Mouse (Mus musculus): ENCODE data around the gene Sptb. TPM values are rescaled to one million over a fixed set of nuclear protein-coding genes. Genes with fewer than 3 reads are reported as not detected.

The Sptb gene
- polyA plus RNA-seq, 1 experiment from 2014 or later, result 1.3 TPM

DNA sequence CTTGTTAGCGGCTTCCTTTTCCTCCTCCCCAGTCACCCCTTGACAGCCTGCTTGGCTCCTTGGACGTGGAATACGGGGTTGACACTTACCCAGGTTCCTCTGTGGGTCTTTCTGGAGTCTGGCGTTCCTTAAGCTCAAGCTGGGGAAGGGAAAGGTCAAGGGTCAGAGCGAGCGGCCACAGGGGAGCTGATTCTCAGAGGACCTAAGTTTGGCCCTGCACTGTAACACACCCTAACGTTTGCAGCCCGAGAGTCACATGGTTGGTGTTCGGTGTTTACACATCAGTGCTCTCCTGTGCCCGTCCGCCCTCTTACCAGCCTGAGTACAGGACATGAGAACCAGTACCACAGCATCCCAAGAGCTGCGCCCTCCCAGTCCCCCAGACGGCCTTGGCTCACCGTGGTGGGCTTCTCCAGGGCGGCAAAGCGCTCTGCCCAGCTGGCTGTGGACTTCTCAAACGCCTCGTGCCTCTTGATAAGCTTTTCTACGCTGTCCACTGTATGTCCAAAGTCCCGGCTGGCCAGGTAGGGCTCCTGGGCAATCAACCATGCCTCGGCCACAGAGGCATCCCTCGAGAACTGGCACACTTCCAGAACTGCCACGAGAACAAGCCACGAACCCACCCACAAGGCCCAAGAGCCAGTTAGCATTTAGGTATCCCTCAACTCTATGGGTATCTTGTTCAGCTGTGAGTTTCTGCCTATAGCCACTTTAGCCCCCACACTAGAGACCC, 112.0 kb downstream of the Sptb start:
- WGBS, result 60% methylated on average over 24 of the region's 24 CpGs
- H3K36me3 ChIP-seq (ENCODE audit: control insufficient read depth, insufficient read depth, low read length), result no peaks in the 10 kb centered on the region
- no peaks in the 10 kb centered on the region for H3K27me3 ChIP-seq (ENCODE audit: control insufficient read depth, insufficient read depth, low read depth, low read length)
- H3K4me1 ChIP-seq (replicated peaks; ENCODE audit: control insufficient read depth, insufficient read depth, low read length), result peaks cover 19% of the 10 kb centered on the region
- no peak overlapping the region for H3K27ac ChIP-seq (ENCODE audit: low read length)
- H3K9ac ChIP-seq (ENCODE audit: low read length), result no peak overlapping the region
- no peak overlapping the region for H3K4me3 ChIP-seq (ENCODE audit: low read length)
- H3K9me3 ChIP-seq (ENCODE audit: control insufficient read depth, low read length), result no peaks in the 10 kb centered on the region
- no peak overlapping the region for H3K4me2 ChIP-seq (ENCODE audit: low read depth, low read length)
- ATAC-seq (ENCODE audit: low read depth), result no peak

DNA sequence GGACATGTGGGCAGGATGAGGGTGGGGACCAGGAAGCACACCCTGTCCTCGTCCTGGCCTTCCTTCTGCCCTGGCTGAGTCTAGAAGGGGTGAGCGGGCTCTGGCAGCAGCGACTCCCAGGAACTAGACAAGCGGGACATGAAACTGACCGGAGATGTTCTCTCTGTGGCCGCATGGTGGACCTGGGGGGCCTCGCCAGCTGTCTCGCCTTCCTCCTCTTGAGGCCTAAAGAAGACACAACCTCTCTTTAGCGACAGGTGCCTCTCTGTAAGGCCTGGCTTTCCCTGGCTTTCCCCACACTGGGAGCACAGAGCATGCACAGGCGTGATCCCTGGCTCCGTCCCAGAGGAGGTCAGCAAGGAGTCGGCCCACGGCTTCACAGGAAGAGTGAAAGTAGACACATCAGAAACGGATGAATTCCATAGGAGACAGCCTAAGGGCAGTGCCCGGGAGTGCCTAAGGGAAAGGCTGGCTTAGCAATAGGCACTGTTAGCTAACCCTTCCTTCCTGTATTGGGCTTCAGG, 112.7 kb downstream of the Sptb start:
- peaks cover 22% of the 10 kb centered on the region for H3K4me1 ChIP-seq (replicated peaks; ENCODE audit: control insufficient read depth, insufficient read depth, low read length)
- H3K36me3 ChIP-seq (ENCODE audit: control insufficient read depth, insufficient read depth, low read length), result no peaks in the 10 kb centered on the region
- no peaks in the 10 kb centered on the region for H3K9me3 ChIP-seq (ENCODE audit: control insufficient read depth, low read length)
- no peak overlapping the region for H3K4me2 ChIP-seq (ENCODE audit: low read depth, low read length)
- no peak overlapping the region for H3K4me3 ChIP-seq (ENCODE audit: low read length)
- no peaks in the 10 kb centered on the region for H3K27me3 ChIP-seq (ENCODE audit: control insufficient read depth, insufficient read depth, low read depth, low read length)
- no peak overlapping the region for H3K27ac ChIP-seq (ENCODE audit: low read length)
- no peak overlapping the region for H3K9ac ChIP-seq (ENCODE audit: low read length)
- no peak for ATAC-seq (ENCODE audit: low read depth)
- 65% methylated on average over 15 of the region's 15 CpGs for WGBS

GRCm38 (mm10) chr12:76596292-76597023, 113.9 kb downstream of the Sptb start:
- Histone ChIP-seq H3K36me3 (ENCODE audit: control insufficient read depth, insufficient read depth, low read length) (no peaks in the 10 kb centered on the region), H3K27ac (ENCODE audit: low read length) (no peak overlapping the region), H3K27me3 (ENCODE audit: control insufficient read depth, insufficient read depth, low read depth, low read length) (no peaks in the 10 kb centered on the region), H3K4me2 (ENCODE audit: low read depth, low read length) (no peak overlapping the region), H3K4me1 (replicated peaks; ENCODE audit: control insufficient read depth, insufficient read depth, low read length) (peaks cover 22% of the 10 kb centered on the region), H3K4me3 (ENCODE audit: low read length) (no peak overlapping the region), H3K9ac (ENCODE audit: low read length) (no peak overlapping the region), H3K9me3 (ENCODE audit: control insufficient read depth, low read length) (no peaks in the 10 kb centered on the region)
- 49% methylated on average over 15 of the region's 15 CpGs for WGBS
- ATAC-seq (ENCODE audit: low read depth), result 0 out of 2 replicates have a peak, but pooled peaks have one; percentile 10

DNA sequence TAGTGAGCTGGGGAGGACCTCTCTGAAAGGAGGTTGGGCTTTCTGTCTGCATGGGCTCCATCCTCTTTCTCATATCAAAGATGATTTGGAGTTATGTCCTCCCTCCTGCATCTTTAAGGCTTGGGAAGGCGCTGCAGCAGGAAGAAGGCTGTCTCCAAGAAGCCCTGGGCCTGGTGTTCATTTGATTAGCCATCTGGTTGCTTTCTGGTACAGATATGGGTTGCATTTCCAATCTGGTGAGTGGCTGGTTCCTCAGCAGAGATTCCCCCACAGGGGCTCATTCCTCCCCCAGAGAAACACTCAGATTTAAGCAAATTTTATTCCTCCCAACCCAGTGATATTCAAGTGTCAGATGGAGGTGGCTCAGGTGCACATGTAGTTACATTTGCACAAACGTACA, 114.5 kb downstream of the Sptb start:
- H3K36me3 ChIP-seq (ENCODE audit: control insufficient read depth, insufficient read depth, low read length), result no peaks in the 10 kb centered on the region

GRCm38 (mm10) chr12:76594556-76594955, 115.8 kb downstream of the Sptb start:
- Histone ChIP-seq H3K27me3 (ENCODE audit: control insufficient read depth, insufficient read depth, low read depth, low read length) (no peaks in the 10 kb centered on the region), H3K4me2 (ENCODE audit: low read depth, low read length) (no peak overlapping the region), H3K9ac (ENCODE audit: low read length) (no peak overlapping the region; the same call in 1 of the 2 replicates), H3K36me3 (ENCODE audit: control insufficient read depth, insufficient read depth, low read length) (no peaks in the 10 kb centered on the region), H3K4me3 (ENCODE audit: low read length) (no peak overlapping the region), H3K9me3 (ENCODE audit: control insufficient read depth, low read length) (no peaks in the 10 kb centered on the region), H3K27ac (ENCODE audit: low read length) (peak overlapping the region; percentile 58), H3K4me1 (replicated peaks; ENCODE audit: control insufficient read depth, insufficient read depth, low read length) (peaks cover 26% of the 10 kb centered on the region)
- ATAC-seq (ENCODE audit: low read depth), result no peak
- 66% methylated on average over 3 of the region's 3 CpGs for WGBS

More for the DNA sequence above, 114.5 kb downstream of the Sptb start:
- 75% methylated on average over 2 of the region's 2 CpGs for WGBS
- ATAC-seq (ENCODE audit: low read depth), result no peak
- peaks cover 22% of the 10 kb centered on the region for H3K4me1 ChIP-seq (replicated peaks; ENCODE audit: control insufficient read depth, insufficient read depth, low read length)
- H3K27ac ChIP-seq (ENCODE audit: low read length), result no peak overlapping the region
- H3K4me2 ChIP-seq (ENCODE audit: low read depth, low read length), result no peak overlapping the region
- no peaks in the 10 kb centered on the region for H3K9me3 ChIP-seq (ENCODE audit: control insufficient read depth, low read length)
- H3K4me3 ChIP-seq (ENCODE audit: low read length), result no peak overlapping the region
- H3K9ac ChIP-seq (ENCODE audit: low read length), result no peak overlapping the region
- no peaks in the 10 kb centered on the region for H3K27me3 ChIP-seq (ENCODE audit: control insufficient read depth, insufficient read depth, low read depth, low read length)

DNA sequence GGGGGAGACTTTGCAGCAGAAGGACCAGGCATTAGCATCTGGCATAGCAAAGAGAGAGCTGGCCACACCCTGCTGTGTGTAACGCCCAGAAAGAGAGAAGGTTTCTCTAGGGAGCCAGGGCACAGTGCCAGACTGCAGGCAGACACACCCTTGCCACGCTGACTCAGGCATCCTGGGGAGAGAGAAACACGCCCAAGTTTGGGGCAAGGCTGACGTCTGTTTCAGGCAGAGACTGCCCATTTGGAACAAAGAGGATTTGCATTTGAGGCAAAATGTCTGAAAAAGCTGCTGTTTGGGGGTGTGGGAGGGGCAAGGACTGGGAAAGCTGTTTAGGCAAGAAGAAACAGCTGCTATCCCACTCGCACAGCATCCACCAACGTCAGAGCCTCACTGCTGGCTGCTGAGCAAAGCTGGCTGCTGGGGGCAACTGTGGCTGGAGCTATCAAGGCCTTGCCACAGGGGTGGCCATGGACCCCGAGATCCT, 116.5 kb downstream of the Sptb start:
- Histone ChIP-seq H3K27ac (ENCODE audit: low read length) (peak overlapping the region; percentile 58), H3K4me3 (ENCODE audit: low read length) (no peak overlapping the region), H3K9ac (ENCODE audit: low read length) (no peak overlapping the region; the same call in 1 of the 2 replicates), H3K4me1 (replicated peaks; ENCODE audit: control insufficient read depth, insufficient read depth, low read length) (peaks cover 30% of the 10 kb centered on the region), H3K9me3 (ENCODE audit: control insufficient read depth, low read length) (no peaks in the 10 kb centered on the region), H3K36me3 (ENCODE audit: control insufficient read depth, insufficient read depth, low read length) (no peaks in the 10 kb centered on the region), H3K27me3 (ENCODE audit: control insufficient read depth, insufficient read depth, low read depth, low read length) (no peaks in the 10 kb centered on the region), H3K4me2 (ENCODE audit: low read depth, low read length) (no peak overlapping the region)
- WGBS, result 8% methylated on average over 7 of the region's 7 CpGs
- ATAC-seq (ENCODE audit: low read depth), result peak; percentile 86

GRCm38 (mm10) chr12:76593254-76593653, 117.1 kb downstream of the Sptb start:
- H3K36me3 ChIP-seq (ENCODE audit: control insufficient read depth, insufficient read depth, low read length), result no peaks in the 10 kb centered on the region
- H3K9me3 ChIP-seq (ENCODE audit: control insufficient read depth, low read length), result no peaks in the 10 kb centered on the region
- H3K4me2 ChIP-seq (ENCODE audit: low read depth, low read length), result no peak overlapping the region
- WGBS, result 82% methylated on average over 6 of the region's 6 CpGs
- no peak overlapping the region for H3K9ac ChIP-seq (ENCODE audit: low read length)
- no peaks in the 10 kb centered on the region for H3K27me3 ChIP-seq (ENCODE audit: control insufficient read depth, insufficient read depth, low read depth, low read length)
- H3K27ac ChIP-seq (ENCODE audit: low read length), result peak overlapping the region; percentile 58
- ATAC-seq (ENCODE audit: low read depth), result no peak
- H3K4me3 ChIP-seq (ENCODE audit: low read length), result no peak overlapping the region
- peaks cover 30% of the 10 kb centered on the region for H3K4me1 ChIP-seq (replicated peaks; ENCODE audit: control insufficient read depth, insufficient read depth, low read length)

- WGBS, result 50% methylated on average over 1 of the region's 1 CpGs
- peaks cover 27% of the 10 kb centered on the region for H3K4me1 ChIP-seq (replicated peaks; ENCODE audit: control insufficient read depth, insufficient read depth, low read length)
These were observed 118.1 kb downstream of the Sptb start for GRCm38 (mm10) chr12:76592213-76592612.

DNA sequence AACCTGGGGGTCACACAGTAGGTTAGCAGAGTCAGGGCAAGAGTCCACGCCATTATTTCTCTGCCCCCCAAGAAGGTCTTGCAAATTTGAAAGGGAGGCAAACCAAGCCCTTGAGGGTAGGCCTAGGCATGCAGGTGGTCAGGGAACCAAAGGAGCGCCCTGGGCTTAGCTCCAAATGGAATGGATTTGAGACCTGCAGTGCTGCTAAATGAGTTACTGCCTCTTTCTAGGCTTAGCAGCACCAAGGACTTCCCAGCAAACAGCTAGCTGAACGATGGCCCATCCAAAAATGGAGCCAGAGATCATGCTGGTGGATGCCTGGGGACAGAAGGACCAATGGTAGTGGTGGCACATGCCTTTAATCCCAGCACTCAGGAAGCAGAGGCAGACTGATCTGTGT, 119.3 kb downstream of the Sptb start:
- Histone ChIP-seq H3K4me3 (ENCODE audit: low read length) (no peak overlapping the region), H3K27me3 (ENCODE audit: control insufficient read depth, insufficient read depth, low read depth, low read length) (peaks cover 2% of the 10 kb centered on the region; the same call in 1 of the 2 replicates), H3K4me1 (replicated peaks; ENCODE audit: control insufficient read depth, insufficient read depth, low read length) (peaks cover 27% of the 10 kb centered on the region), H3K9ac (ENCODE audit: low read length) (no peak overlapping the region), H3K9me3 (ENCODE audit: control insufficient read depth, low read length) (no peaks in the 10 kb centered on the region), H3K27ac (ENCODE audit: low read length) (no peak overlapping the region), H3K36me3 (ENCODE audit: control insufficient read depth, insufficient read depth, low read length) (no peaks in the 10 kb centered on the region), H3K4me2 (ENCODE audit: low read depth, low read length) (no peak overlapping the region)
- no peak for ATAC-seq (ENCODE audit: low read depth)
- WGBS, result 81% methylated on average over 3 of the region's 3 CpGs

More at GRCm38 (mm10) chr12:76592213-76592612, 118.1 kb downstream of the Sptb start:
- Histone ChIP-seq H3K27me3 (ENCODE audit: control insufficient read depth, insufficient read depth, low read depth, low read length) (peaks cover 2% of the 10 kb centered on the region; the same call in 1 of the 2 replicates), H3K4me3 (ENCODE audit: low read length) (no peak overlapping the region), H3K36me3 (ENCODE audit: control insufficient read depth, insufficient read depth, low read length) (no peaks in the 10 kb centered on the region), H3K9ac (ENCODE audit: low read length) (no peak overlapping the region), H3K4me2 (ENCODE audit: low read depth, low read length) (no peak overlapping the region), H3K27ac (ENCODE audit: low read length) (no peak overlapping the region), H3K9me3 (ENCODE audit: control insufficient read depth, low read length) (no peaks in the 10 kb centered on the region)
- no peak for ATAC-seq (ENCODE audit: low read depth)
